Mouse (Mus musculus): ENCODE measurements around the gene Mmachc.
A peak's percentile ranks its signal among the peaks of the same experiment; 100 is the strongest.
"Not testable (repeated sequence)": the region's sequence is repeated elsewhere in the genome, so short reads cannot be mapped to it uniquely, and the experiment has no call there.

The Mmachc gene

DNA sequence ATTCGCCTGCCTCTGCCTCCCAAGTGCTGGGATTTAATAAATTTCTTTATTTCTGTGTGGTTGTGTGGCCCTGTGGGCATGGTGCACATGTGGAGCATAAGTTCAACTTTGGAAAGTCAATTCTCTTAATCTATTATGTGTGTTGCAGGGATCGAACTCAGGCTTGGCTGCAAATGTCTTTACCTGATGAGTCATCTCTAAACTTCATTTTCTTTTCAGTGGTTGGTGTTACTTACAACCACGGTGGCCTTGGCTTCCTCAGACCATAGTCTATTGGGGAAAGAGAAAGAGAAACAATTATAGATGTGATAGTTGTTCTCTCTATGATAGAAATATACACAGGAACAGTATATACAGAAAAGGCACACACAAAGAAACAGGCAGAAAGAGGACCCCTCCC, 32.2 kb downstream of the Mmachc start:
- Histone ChIP-seq H3K27me3 (ENCODE audit: control insufficient read depth, insufficient read depth, low read length, poor library complexity, severe bottlenecking) (no peaks in the 10 kb centered on the region), H3K36me3 (ENCODE audit: control insufficient read depth, insufficient read depth, low read length, poor library complexity, severe bottlenecking) (no peaks in the 10 kb centered on the region)
- DNase-seq (ENCODE audit: low read depth, low spot score): no peak

DNA sequence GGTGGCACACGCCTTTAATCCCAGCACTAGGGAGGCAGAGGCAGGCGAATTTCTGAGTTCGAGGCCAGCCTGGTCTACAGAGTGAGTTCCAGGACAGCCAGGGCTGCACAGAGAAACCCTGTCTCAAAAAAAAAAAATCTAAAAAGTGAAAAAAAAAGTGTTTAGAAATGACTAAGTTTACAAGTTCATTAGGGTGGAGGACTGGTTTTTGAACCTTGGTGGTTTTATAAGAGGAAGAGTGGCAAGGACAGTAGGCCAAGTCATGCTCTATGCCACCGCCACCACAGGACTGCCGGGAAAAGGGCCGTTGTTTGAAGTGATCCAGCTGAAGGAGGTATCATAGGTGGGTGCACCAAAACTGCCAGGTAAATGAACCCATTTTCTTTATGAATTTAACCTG, 33.4 kb downstream of the Mmachc start:
- not testable (repeated sequence) for DNase-seq (ENCODE audit: low read depth, low spot score); H3K36me3 ChIP-seq (ENCODE audit: control insufficient read depth, insufficient read depth, low read length, poor library complexity, severe bottlenecking); H3K27me3 ChIP-seq (ENCODE audit: control insufficient read depth, insufficient read depth, low read length, poor library complexity, severe bottlenecking)

DNA sequence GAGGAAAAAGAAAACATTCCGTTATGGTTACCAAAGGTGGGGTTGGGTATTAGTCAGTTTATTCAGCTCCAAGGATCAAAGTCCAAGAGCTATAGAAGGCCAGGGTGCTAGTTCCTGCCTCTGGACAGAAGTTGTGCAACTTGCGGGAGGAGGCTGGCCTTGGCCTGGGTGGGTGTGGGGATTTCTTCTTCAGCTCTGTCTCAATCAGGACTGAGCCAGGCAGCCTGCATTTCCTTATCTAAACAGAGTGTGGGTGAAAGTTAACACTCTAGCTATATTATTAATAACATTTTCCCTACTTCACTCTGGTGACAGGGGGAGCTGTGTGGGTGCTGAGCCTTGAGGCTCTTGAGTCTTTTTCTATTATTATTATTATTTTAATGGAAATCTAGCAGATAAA, 35.4 kb downstream of the Mmachc start:
- H3K36me3 ChIP-seq (ENCODE audit: control insufficient read depth, insufficient read depth, low read length, poor library complexity, severe bottlenecking): no peaks in the 10 kb centered on the region
- H3K27me3 ChIP-seq (ENCODE audit: control insufficient read depth, insufficient read depth, low read length, poor library complexity, severe bottlenecking): no peaks in the 10 kb centered on the region
- DNase-seq (ENCODE audit: low read depth, low spot score): no peak

DNA sequence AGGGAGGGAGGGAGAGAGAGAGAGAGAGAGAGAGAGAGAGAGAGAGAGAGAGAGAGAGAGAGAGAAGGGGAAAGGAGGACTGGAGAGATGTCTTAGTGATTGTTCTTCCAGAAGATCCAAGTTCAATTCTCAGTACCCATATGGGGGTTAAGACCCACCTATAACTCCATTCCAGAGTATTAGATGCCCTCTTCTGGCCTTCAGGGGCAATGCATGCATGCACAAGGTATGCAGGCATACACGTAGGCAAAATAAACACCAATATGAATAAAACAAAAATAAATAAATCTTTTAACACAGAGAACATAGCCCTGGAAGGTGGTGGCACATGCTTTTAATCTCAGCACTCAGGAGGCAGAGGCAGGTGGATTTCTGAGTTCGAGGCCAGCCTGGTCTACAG, 38.9 kb downstream of the Mmachc start:
- Histone ChIP-seq H3K36me3 (ENCODE audit: control insufficient read depth, insufficient read depth, low read length, poor library complexity, severe bottlenecking) (no peaks in the 10 kb centered on the region), H3K27me3 (ENCODE audit: control insufficient read depth, insufficient read depth, low read length, poor library complexity, severe bottlenecking) (no peaks in the 10 kb centered on the region)
- peak; percentile 31 for DNase-seq (ENCODE audit: low read depth, low spot score)

DNA sequence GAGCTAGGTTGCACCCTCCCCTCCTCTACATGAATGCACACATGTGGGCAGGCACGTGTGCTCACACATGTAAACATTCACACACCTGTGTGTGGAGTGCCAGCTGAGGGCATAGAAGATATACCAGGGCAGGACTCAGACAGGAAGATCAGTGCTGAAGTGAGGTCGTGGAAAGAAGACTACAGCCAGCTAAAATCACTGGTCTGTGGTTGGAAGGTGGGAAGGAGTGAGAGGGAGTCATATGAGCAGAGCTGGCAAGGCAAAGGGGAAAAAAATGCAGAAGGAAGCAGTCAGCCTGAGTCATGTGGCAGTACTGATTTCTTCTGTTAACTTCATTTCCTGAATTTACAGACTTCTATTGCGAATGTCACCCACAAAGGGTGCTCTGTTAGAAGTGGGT, 40.1 kb downstream of the Mmachc start:
- no peaks in the 10 kb centered on the region for H3K36me3 ChIP-seq (ENCODE audit: control insufficient read depth, insufficient read depth, low read length, poor library complexity, severe bottlenecking)
- DNase-seq (ENCODE audit: low read depth, low spot score): peak; percentile 57
- H3K27me3 ChIP-seq (ENCODE audit: control insufficient read depth, insufficient read depth, low read length, poor library complexity, severe bottlenecking): no peaks in the 10 kb centered on the region

DNA sequence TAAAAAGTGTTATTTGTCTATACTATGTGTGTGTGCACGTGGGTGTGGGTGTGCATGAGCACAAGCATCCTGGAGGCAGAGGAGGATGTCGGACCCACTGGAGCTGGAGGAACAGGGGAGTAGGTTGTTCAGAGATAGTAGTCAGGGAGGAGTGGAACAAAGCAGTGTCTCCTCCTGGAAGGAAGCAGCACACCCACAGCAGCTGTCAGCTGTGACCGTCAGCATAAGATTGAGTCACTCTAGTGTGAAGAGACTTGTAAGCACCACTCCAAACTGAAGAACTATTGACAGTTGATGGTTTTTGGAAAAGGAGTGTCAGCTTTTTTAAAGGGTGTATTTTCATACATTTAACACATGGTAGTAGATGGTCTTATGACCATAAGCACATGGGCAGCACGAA, 41.6 kb downstream of the Mmachc start:
- Histone ChIP-seq H3K36me3 (ENCODE audit: control insufficient read depth, insufficient read depth, low read length, poor library complexity, severe bottlenecking) (no peaks in the 10 kb centered on the region), H3K27me3 (ENCODE audit: control insufficient read depth, insufficient read depth, low read length, poor library complexity, severe bottlenecking) (no peaks in the 10 kb centered on the region)
- DNase-seq (ENCODE audit: low read depth, low spot score): peak; percentile 30

DNA sequence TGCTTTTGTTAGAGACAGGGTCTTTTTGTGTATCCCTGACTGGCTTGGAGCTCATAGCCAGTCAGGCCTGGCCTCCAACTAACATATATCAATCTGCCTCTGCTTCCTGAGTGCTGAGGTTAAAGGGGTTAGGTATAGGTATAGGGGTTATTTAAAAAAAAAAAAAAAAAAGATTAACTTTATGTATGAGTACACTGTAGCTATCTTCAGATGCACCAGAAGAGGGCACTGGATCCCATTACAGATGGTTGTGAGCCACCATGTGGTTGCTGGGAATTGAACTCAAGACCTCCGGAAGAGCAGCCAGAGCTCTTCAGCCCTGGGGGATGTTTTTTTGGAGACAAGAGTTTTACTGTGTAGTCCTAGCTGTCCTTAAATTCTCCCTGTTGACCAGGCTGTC, 46.2 kb downstream of the Mmachc start:
- Histone ChIP-seq H3K36me3 (ENCODE audit: control insufficient read depth, insufficient read depth, low read length, poor library complexity, severe bottlenecking) (no peaks in the 10 kb centered on the region), H3K27me3 (ENCODE audit: control insufficient read depth, insufficient read depth, low read length, poor library complexity, severe bottlenecking) (no peaks in the 10 kb centered on the region)
- no peak for DNase-seq (ENCODE audit: low read depth, low spot score)

DNA sequence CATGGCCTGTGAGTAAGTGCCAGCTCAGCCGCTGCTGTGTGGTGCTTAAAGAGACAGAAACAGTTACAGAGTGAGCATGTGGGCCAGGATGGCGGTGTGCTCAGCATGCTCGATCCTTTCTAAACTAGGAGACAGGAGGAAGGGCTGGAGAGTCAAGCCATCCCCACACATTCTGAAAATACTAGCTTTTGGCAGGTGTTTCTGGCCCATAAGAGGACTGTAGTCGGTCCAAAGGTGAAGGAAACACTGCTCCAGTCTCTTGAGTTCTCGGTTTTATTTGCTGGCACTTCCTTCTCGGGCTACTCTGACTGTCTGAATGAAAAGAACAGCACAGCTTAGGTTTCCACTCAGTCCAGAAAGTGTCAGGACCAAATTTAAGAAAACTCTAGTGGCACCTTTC, 47.4 kb downstream of the Mmachc start:
- Histone ChIP-seq H3K27me3 (ENCODE audit: control insufficient read depth, insufficient read depth, low read length, poor library complexity, severe bottlenecking) (no peaks in the 10 kb centered on the region), H3K36me3 (ENCODE audit: control insufficient read depth, insufficient read depth, low read length, poor library complexity, severe bottlenecking) (no peaks in the 10 kb centered on the region)
- no peak for DNase-seq (ENCODE audit: low read depth, low spot score)

DNA sequence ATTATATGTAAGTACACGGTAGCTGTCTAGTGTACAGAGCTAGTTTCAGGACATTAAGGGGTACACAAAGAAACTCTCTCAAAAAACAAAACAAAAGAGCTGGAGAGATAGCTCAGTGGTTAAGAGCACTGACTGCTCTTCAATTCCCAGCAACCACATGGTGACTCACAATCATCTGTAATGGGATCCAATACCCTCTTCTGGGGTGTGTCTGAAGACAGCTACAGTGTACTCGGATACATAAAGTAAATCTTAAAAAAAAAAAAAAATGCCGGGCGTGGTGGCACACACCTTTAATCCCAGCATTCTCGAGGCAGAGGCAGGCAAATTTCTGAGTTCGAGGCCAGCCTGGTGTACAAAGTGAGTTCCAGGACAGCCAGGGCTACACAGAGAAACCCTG, 48.3 kb downstream of the Mmachc start:
- DNase-seq (ENCODE audit: low read depth, low spot score); H3K36me3 ChIP-seq (ENCODE audit: control insufficient read depth, insufficient read depth, low read length, poor library complexity, severe bottlenecking); H3K27me3 ChIP-seq (ENCODE audit: control insufficient read depth, insufficient read depth, low read length, poor library complexity, severe bottlenecking): not testable (repeated sequence)

DNA sequence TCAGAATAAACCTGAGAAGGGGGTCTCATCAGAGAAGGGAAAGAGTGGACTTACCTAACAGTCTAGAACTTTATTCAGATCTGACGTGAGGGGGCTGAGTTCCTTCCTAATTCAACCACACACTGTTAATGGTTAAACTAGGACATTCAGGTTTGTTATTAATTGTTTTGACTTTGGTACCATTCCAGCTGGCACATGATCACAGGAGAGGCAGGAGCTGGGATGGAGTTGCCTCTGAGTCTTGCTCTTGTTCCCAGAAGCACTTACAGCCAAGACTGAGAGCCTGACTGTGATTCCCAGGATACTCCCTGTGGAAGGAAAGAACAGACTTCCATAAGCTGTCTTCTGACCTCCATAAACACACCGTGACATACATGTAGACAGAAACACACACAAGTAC, 48.7 kb downstream of the Mmachc start:
- Histone ChIP-seq H3K27me3 (ENCODE audit: control insufficient read depth, insufficient read depth, low read length, poor library complexity, severe bottlenecking) (no peaks in the 10 kb centered on the region), H3K36me3 (ENCODE audit: control insufficient read depth, insufficient read depth, low read length, poor library complexity, severe bottlenecking) (no peaks in the 10 kb centered on the region)
- DNase-seq (ENCODE audit: low read depth, low spot score): no peak

DNA sequence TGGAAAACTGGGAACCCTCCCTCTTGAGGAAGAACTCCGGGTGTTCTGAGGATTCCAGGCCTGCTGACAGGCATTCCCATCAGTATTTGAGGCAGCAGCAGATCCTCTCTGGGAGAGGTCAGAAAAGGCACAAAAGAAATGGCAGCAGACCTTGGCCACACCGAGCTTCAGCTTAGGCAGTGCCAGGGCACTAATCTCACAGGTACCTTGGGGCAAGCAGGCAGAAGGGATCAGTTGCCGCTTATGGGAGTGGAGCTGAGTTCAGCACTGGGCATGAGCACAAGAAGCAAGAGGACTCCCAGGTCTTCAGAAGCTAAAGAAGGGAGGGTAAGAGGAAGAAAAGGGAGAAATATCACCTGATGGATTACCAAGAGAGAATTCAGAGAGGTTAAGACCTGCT, 50.2 kb downstream of the Mmachc start:
- DNase-seq (ENCODE audit: low read depth, low spot score): no peak
- Histone ChIP-seq H3K27me3 (ENCODE audit: control insufficient read depth, insufficient read depth, low read length, poor library complexity, severe bottlenecking) (no peaks in the 10 kb centered on the region), H3K36me3 (ENCODE audit: control insufficient read depth, insufficient read depth, low read length, poor library complexity, severe bottlenecking) (no peaks in the 10 kb centered on the region)

DNA sequence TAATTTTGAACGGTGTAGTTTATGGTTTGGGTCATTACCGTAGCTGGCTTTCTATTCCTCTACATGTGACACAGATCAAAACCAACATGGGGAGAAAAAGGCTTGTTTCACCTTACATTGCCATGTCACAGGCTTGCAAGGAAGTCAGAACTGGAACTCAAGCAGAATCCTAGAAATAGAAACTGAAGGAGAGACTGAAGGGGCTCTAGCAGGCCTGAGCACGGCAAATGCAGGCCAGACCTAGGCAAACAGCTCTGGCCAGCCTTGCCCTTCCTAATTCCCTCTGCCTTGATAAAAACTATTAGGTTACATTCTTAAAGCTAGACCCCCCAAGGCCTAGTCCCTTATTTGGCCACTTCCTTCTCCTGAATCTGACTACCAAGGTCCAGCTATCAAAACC, 52.5 kb downstream of the Mmachc start:
- Histone ChIP-seq H3K36me3 (ENCODE audit: control insufficient read depth, insufficient read depth, low read length, poor library complexity, severe bottlenecking) (no peaks in the 10 kb centered on the region), H3K27me3 (ENCODE audit: control insufficient read depth, insufficient read depth, low read length, poor library complexity, severe bottlenecking) (no peaks in the 10 kb centered on the region)
- DNase-seq (ENCODE audit: low read depth, low spot score): no peak

DNA sequence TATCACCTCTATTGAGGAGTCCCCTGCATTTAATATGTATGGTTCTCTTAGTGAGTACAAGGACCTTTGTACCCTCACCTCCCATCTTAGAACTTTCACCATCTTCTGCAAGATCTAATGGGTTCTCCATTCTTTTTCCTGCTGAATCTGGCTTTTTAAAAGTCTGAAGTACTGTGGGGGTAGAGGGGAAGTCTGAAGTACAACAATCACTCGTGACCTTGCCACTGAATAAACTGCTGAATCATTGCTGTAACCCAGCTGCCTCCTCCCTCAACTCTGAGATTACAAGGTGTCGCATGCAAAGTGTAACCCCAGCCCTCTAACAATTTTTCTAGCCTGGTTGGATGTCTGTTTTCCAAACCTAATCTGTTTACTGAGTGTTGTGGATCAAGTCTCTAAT, 53.1 kb downstream of the Mmachc start:
- no peaks in the 10 kb centered on the region for H3K36me3 ChIP-seq (ENCODE audit: control insufficient read depth, insufficient read depth, low read length, poor library complexity, severe bottlenecking)
- H3K27me3 ChIP-seq (ENCODE audit: control insufficient read depth, insufficient read depth, low read length, poor library complexity, severe bottlenecking): no peaks in the 10 kb centered on the region
- no peak for DNase-seq (ENCODE audit: low read depth, low spot score)

DNA sequence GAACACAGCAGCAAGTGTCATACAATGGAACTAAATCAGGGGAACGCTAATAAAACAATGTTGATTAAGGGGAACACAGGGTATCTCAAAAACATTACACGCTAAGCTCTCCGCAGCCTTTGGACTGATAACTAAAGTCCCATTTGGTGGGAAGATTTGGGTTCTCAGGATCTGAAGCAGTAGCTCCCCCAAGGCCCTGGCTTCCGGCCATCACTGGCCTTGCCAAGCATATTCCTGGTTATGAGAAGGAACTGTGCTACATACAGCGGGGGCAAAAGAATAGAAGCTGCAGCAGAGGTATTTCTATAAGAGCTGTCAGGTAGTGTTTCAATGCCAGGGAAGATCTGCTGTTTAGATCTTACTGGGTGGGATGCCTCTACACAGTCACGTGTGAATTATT, 55.0 kb downstream of the Mmachc start:
- DNase-seq (ENCODE audit: low read depth, low spot score): no peak
- H3K27me3 ChIP-seq (ENCODE audit: control insufficient read depth, insufficient read depth, low read length, poor library complexity, severe bottlenecking): no peaks in the 10 kb centered on the region
- H3K36me3 ChIP-seq (ENCODE audit: control insufficient read depth, insufficient read depth, low read length, poor library complexity, severe bottlenecking): no peaks in the 10 kb centered on the region
